In the genomic region with DNA sequence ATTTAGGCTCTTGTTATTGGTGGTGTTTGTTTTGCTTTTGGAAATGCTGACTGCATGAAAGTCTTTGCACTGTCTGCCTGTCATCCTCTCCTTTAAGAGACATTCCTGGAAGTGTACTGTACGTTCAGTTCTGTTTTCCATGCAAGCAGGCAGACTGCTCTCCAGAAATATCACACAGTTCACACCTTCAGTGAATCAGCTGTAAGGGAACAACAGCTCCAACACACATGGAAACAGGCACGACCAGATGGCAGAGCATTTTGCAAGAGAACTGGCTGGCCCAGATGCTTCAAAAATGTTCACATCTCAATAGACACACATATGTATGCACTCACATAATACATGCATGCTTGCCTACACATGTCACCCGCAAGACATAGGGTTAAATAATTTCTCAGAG, we compare ENCODE assay signal across 15 mouse cellular contexts. TPM values are rescaled to one million over a fixed set of nuclear protein-coding genes. Genes with fewer than 3 reads are reported as not detected.
A peak's percentile ranks its signal among the peaks of the same experiment; 100 is the strongest.
DNase-seq lines count a peak whose midpoint lies in the region; ATAC-seq lines count a peak whose summit lies in the region.
"Had no signal": no experiment of that assay in that cellular context is flagged by ENCODE, and none has a peak within 500 bp of the region (broad histone marks: within the 10 kb centered on the region; RNA-seq: fewer than 3 reads in every experiment).

No protein-coding gene starts in this region.

- no peak overlapping the region for H3K9ac ChIP-seq in forebrain, embryonic 15.5 days (replicated peaks)
- H3K9ac ChIP-seq: embryonic facial prominence, embryonic 13.5 days; liver, embryonic 13.5 days; neural tube, embryonic 15.5 days had no signal

- no peaks in the 10 kb centered on the region for H3K9me3 ChIP-seq in forebrain, embryonic 15.5 days
- peaks cover 6% of the 10 kb centered on the region; the same call in 1 of the 2 replicates for H3K9me3 ChIP-seq in forebrain, embryonic 10.5 days
- no peaks in the 10 kb centered on the region; the same call in 1 of the 2 replicates for H3K9me3 ChIP-seq in embryonic facial prominence, embryonic 10.5 days
- H3K9me3 ChIP-seq: embryonic facial prominence, embryonic 13.5 days; liver, embryonic 13.5 days; neural tube, embryonic 15.5 days had no signal

- 0 out of 2 replicates have a peak overlapping the region, but pooled peaks have one; percentile 8 for H3K27ac ChIP-seq in forebrain, embryonic 15.5 days (replicated peaks)
- H3K27ac ChIP-seq in forebrain, embryonic 10.5 days, result no peak overlapping the region
- no peak overlapping the region for H3K27ac ChIP-seq in embryonic facial prominence, embryonic 10.5 days (replicated peaks)
- H3K27ac ChIP-seq: embryonic facial prominence, embryonic 13.5 days; liver, embryonic 13.5 days; macrophage; neural tube, embryonic 15.5 days had no signal

- no peaks in the 10 kb centered on the region for H3K27me3 ChIP-seq in forebrain, embryonic 15.5 days
- no peaks in the 10 kb centered on the region for H3K27me3 ChIP-seq in forebrain, embryonic 10.5 days (ENCODE audit: poor library complexity, severe bottlenecking)
- no peaks in the 10 kb centered on the region for H3K27me3 ChIP-seq in embryonic facial prominence, embryonic 10.5 days (replicated peaks; ENCODE audit: low read depth, poor library complexity, severe bottlenecking)
- H3K27me3 ChIP-seq: embryonic facial prominence, embryonic 13.5 days; liver, embryonic 13.5 days; neural tube, embryonic 15.5 days had no signal

- H3K4me2 ChIP-seq in forebrain, embryonic 15.5 days (replicated peaks), result no peak overlapping the region
- H3K4me2 ChIP-seq: embryonic facial prominence, embryonic 13.5 days; liver, embryonic 13.5 days; neural tube, embryonic 15.5 days had no signal

- H3K4me3 ChIP-seq in forebrain, embryonic 15.5 days, result no peak overlapping the region
- H3K4me3 ChIP-seq in forebrain, embryonic 10.5 days, result no peak overlapping the region
- H3K4me3 ChIP-seq in embryonic facial prominence, embryonic 10.5 days, result no peak overlapping the region
- H3K4me3 ChIP-seq: embryonic facial prominence, embryonic 13.5 days; liver, embryonic 13.5 days; neural tube, embryonic 15.5 days had no signal

- 56% methylated on average over 3 of the region's 3 CpGs for WGBS in forebrain, embryonic 15.5 days
- WGBS in forebrain, embryonic 10.5 days, result 83% methylated on average over 3 of the region's 3 CpGs
- WGBS in embryonic facial prominence, embryonic 10.5 days, result 76% methylated on average over 3 of the region's 3 CpGs

- ATAC-seq in forebrain, embryonic 15.5 days (replicated peaks), result peak; percentile 94

- DNase-seq in forebrain, embryonic 10.5 days (ENCODE audit: extremely low spot score, low spot score), result no peak
- DNase-seq in frontal cortex, postnatal 14 days (ENCODE audit: low spot score in 2 of 2), result peak; percentile 58 to 71
- peak; percentile 72 to 74 for DNase-seq in layer of hippocampus, postnatal 36 days
- peak; percentile 56 for DNase-seq in right cerebral cortex, postnatal 14 days
- DNase-seq in heart, adult 8-10 months (ENCODE audit: low spot score), result no peak
- no peak for DNase-seq in kidney, postnatal 14 days
- no peak for DNase-seq in embryonic facial prominence, embryonic 10.5 days (ENCODE audit: low spot score)
- DNase-seq: cerebellum, adult 9-11 months; gastrocnemius, postnatal 10 days; kidney, postnatal 25 days; liver, embryonic 13.5 days had no signal

- peaks cover 5% of the 10 kb centered on the region; the same call in 1 of the 2 replicates for H3K4me1 ChIP-seq in forebrain, embryonic 15.5 days
- peaks cover 15% of the 10 kb centered on the region for H3K4me1 ChIP-seq in forebrain, embryonic 10.5 days
- peaks cover 9% of the 10 kb centered on the region; the same call in 1 of the 2 replicates for H3K4me1 ChIP-seq in embryonic facial prominence, embryonic 10.5 days
- H3K4me1 ChIP-seq: liver, embryonic 13.5 days; neural tube, embryonic 15.5 days had no signal

- H3K36me3 ChIP-seq in forebrain, embryonic 15.5 days, result no peaks in the 10 kb centered on the region
- no peaks in the 10 kb centered on the region for H3K36me3 ChIP-seq in forebrain, embryonic 10.5 days (replicated peaks)
- no peaks in the 10 kb centered on the region for H3K36me3 ChIP-seq in embryonic facial prominence, embryonic 10.5 days (replicated peaks)
- H3K36me3 ChIP-seq: embryonic facial prominence, embryonic 13.5 days; liver, embryonic 13.5 days; neural tube, embryonic 15.5 days had no signal

RNA-seq across cellular contexts. Expression of a gene that starts 43.4 kb away (rescaled TPM):
- 4.1 and 4.8 TPM in 2 replicates for polyA plus RNA-seq in forebrain, embryonic 15.5 days (2015; fragmentation: Nextera tagmentation; extraction: Ambion mirVana)
- 2.7 and 3.6 TPM in 2 replicates for polyA plus RNA-seq in forebrain, embryonic 10.5 days (2016; fragmentation: Nextera tagmentation; extraction: Ambion mirVana)
- total RNA-seq in layer of hippocampus, postnatal 36 days (2021), result 100 to 1,000 TPM in 1 of 2 experiments, 10 to 100 TPM in 1; 88.7 to 114 TPM
- 1 to 10 TPM; 6.1 to 9.4 (median 7.7) TPM for total RNA-seq in heart, adult 8-10 months (2022)
- polyA plus RNA-seq in embryonic facial prominence, embryonic 10.5 days (2016; fragmentation: Nextera tagmentation; extraction: Ambion mirVana), result 3.5 and 3.6 TPM in 2 replicates

Comparison
In these comparisons a context has a peak if more than half of its experiments do, and no peak if none do; other contexts are left out.
1. DNase-seq: peak in frontal cortex, postnatal 14 days (2 of 2), layer of hippocampus, postnatal 36 days (2 of 2) and right cerebral cortex, postnatal 14 days (single experiment); none in forebrain, embryonic 10.5 days (single experiment), heart, adult 8-10 months (single experiment), kidney, postnatal 14 days (single experiment) and embryonic facial prominence, embryonic 10.5 days (single experiment).